Mouse (Mus musculus): ENCODE data around the gene Wnt11.

Gene Wnt11

GRCm38 (mm10) chr7:98828876-98829275, 6.0 kb upstream of the Wnt11 start:
- no peak for DNase-seq (ENCODE audit: low spot score in 2 of 2)

GRCm38 (mm10) chr7:98831290-98831689, 3.6 kb upstream of the Wnt11 start:
- DNase-seq (ENCODE audit: low spot score in 2 of 2): no peak

- DNase-seq (ENCODE audit: low spot score in 2 of 2): no peak
These were observed 868 bp downstream of the Wnt11 start for GRCm38 (mm10) chr7:98835519-98836441.

DNA sequence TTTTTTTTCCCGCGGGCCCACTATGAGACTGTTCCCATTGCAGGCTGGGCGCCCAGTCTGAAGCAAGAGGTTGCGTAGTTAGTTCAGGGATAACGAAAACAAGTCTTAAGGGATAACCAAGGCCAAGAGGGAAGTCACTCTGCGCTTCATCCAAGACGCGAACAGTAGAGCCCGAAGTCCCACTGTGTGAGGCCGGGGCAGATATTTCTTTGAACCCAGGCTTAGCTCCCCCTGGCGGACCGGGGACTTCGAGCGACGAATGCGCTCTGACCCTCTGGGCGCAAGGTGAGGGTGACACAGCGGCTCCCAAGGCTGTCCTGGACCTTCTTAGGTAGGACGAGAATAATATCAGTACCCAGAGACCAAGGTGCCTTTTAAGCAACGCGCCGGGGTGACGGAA, 1.7 kb downstream of the Wnt11 start:
- DNase-seq (ENCODE audit: low spot score in 2 of 2): peak; percentile 32 to 59

DNA sequence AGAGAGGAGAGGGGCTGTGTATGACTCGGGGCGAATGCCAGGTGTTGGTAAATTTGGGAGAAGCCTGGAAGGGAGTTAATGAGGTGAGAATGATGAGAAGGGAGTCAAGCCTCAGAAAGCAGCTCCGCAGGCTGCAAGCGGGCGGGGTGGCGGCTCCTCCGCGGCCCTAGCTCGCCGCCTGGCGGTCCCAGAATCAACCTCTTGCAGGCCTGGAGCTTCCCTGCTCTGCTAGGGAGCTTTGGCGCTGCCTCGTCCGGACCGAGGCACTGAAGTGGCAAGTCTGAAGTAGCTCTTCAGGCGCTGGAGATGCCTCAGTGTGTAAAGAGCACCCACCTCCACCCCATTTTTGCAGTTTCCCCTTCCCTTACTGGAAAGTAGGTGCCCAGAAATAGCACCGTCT, 3.0 kb downstream of the Wnt11 start:
- DNase-seq (ENCODE audit: low spot score in 2 of 2): peak; percentile 25 to 52

- DNase-seq (ENCODE audit: low spot score in 2 of 2): no peak
These were observed 3.8 kb downstream of the Wnt11 start for GRCm38 (mm10) chr7:98838729-98839141.

DNA sequence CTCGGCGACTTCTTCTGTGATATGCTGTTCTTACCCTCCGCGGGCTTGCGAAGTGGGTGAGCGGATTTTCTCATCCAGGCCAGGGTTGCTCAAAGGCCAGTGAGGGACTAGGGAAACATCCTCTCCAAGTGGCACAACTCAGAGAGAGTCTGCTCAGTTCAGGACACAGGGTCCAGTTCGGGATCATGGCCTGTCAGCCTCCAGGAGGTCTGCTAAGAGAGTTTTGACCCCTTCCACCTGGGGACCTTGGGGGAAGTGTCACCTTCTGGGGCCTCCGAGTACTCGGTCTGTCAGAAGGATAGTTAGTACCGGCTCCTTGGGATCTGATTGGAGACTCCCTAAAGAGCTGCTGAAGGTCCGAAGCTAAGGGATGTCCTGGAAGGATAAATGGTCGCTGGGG, 4.4 kb downstream of the Wnt11 start:
- no peak for DNase-seq (ENCODE audit: low spot score in 2 of 2)

- DNase-seq (ENCODE audit: low spot score in 2 of 2): no peak
These were observed 5.9 kb downstream of the Wnt11 start for GRCm38 (mm10) chr7:98840771-98841170.

- DNase-seq (ENCODE audit: low spot score in 2 of 2): no peak
These were observed 6.9 kb downstream of the Wnt11 start for GRCm38 (mm10) chr7:98841802-98842201.

GRCm38 (mm10) chr7:98842997-98843396, 8.1 kb downstream of the Wnt11 start:
- DNase-seq (ENCODE audit: low spot score in 2 of 2): no peak

GRCm38 (mm10) chr7:98843649-98844048, 8.7 kb downstream of the Wnt11 start:
- no peak for DNase-seq (ENCODE audit: low spot score in 2 of 2)

GRCm38 (mm10) chr7:98848899-98849640, 14.2 kb downstream of the Wnt11 start:
- DNase-seq (ENCODE audit: low spot score in 2 of 2): no peak

DNA sequence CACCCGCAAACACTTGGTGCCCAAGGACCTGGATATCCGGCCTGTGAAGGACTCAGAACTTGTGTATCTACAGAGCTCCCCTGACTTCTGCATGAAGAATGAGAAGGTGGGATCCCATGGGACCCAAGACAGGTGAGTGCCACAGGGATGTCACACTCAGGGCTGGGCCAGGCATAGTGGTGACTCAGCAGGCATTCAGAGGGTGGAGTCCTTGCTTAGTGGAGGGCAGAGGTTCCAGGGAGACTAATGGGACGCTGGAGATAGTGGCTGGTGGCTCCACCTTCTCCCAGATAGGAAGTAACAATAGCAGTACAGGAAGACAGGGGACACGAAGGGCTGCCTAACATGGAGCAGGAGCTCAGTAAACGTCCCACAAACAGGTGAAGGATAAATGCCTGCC, 15.5 kb downstream of the Wnt11 start:
- DNase-seq (ENCODE audit: low spot score in 2 of 2): no peak

- DNase-seq (ENCODE audit: low spot score in 2 of 2): no peak
These were observed 16.3 kb downstream of the Wnt11 start for GRCm38 (mm10) chr7:98851220-98851619.

DNA sequence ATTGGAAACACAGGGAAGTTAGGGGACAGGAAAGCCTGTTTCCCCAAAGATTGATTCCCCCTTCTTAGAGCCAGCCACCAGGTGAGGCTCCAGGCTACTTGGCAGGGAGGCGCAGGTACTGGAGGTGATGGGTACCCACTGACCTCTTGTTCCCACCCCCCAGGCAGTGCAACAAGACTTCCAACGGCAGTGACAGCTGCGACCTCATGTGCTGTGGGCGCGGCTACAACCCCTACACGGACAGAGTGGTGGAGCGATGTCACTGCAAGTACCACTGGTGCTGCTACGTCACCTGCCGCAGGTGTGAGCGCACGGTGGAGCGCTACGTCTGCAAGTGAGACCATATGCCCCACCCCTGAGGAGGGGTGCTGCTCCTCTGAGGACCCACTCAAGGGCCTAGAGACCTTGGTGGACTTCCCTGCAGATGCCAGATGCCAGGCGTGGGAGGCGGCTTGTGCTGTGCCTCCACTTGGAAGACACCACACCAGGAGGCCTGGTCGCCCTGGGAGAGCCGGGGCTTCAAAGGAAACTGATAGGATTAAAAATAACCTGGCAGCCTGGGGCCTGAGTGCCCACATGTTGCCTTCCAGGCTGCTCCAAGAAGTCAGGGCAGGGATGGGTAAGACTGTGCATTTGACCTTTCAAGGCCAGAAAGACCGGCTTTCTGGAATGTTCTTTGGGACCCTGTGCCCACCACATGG, 18.2 kb downstream of the Wnt11 start:
- no peak for DNase-seq (ENCODE audit: low spot score in 2 of 2)

DNA sequence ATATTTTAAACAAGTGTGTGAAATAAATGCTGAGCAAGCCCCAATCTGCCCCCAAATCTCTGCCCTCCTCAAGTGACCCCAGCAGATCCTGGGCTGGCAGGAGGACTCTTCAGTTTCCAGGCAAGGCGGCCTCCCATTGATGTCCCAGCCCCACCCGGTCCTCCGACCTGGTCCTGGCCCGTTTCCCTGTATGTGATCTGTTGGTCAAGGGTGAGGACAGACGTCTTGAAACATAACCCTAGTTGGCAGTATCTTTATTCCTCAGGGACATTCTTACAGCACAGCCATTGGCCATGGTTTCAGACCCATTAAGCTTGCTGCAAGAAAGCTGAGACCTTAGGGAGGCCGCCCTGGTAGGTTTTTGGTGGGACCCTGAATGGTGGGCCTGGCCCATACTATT, 18.9 kb downstream of the Wnt11 start:
- no peak for DNase-seq (ENCODE audit: low spot score in 2 of 2)

DNA sequence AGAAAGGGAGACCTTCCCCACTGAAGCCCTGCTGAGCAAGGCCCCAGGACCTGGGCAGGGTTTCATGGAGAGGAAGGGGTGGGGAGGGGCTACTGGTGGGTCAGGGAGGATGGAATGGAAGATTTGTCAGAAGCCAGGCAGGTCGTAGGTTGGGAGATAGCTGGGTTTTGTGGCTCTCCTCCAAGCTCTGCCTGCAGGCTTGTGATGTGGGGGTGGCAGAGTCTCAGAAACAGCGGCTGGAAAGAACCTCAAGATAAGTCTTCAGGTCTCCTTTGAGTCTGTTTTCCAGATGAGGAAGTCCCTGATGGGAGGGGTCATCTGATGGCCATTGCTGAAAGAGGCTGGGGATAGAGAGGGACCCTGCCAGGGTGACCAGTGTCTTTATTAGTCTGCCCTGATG, 20.5 kb downstream of the Wnt11 start:
- no peak for DNase-seq (ENCODE audit: low spot score in 2 of 2)

- DNase-seq (ENCODE audit: low spot score in 2 of 2): no peak
These were observed 21.2 kb downstream of the Wnt11 start for GRCm38 (mm10) chr7:98856128-98856527.

DNA sequence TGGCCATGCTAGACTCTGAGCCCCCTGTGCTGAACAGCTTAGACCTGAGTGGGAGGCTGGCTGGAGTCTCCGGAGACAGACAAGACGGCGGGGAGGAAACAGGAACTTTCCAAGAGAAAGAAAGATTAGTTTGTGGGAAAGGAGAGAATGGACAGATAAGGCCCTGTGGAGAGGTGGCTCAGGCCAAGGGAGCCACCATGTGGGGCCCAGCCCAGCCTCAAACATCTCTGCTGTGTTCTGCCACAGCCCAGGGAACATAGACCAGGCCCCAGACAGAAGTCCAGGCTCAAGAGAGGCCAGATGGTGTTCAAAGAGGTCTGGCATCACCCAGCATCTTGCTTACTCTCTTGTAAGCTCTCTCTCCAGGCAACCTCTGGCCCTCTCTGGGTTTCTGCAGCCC, 22.2 kb downstream of the Wnt11 start:
- DNase-seq (ENCODE audit: low spot score in 2 of 2): no peak

DNA sequence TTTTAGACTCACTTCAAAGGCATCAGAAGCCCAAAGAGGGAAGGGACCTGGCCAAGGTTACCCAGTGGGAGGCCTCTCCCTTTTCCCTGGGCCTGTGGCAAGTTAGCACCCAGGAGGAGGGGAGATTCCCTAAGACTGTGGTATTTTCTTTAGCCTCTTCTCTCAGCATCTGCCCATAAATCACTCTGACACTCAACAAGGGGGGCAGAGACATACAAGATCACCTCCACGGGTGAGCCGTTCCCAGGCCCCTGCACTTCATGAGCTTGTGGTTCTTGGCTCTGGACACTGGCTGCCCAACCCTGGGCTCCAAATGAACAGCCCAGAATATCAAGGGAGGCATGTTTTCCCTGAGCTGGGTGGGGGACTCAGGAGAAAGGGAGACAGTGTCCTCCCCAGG, 26.1 kb downstream of the Wnt11 start:
- no peak for DNase-seq (ENCODE audit: low spot score in 2 of 2)

DNA sequence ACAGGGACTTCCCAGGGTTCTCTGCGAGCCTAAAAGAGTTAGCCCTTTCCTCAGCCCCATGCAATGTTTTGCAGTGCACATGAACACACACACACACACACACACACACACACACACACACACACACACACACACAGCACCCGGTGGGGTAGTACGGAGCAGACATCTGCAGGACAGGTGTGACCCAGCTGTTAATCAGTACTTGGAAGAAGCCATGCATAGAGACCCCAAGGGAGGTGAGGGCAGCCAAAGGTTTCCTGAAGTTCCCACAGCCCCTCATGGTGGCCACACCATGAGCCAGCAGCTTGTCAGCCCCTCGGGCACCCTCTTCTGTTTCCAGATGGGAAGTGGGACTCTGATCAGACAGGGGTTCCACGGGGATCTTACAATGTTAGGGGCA, 28.1 kb downstream of the Wnt11 start:
- no peak for DNase-seq (ENCODE audit: low spot score in 2 of 2)

DNA sequence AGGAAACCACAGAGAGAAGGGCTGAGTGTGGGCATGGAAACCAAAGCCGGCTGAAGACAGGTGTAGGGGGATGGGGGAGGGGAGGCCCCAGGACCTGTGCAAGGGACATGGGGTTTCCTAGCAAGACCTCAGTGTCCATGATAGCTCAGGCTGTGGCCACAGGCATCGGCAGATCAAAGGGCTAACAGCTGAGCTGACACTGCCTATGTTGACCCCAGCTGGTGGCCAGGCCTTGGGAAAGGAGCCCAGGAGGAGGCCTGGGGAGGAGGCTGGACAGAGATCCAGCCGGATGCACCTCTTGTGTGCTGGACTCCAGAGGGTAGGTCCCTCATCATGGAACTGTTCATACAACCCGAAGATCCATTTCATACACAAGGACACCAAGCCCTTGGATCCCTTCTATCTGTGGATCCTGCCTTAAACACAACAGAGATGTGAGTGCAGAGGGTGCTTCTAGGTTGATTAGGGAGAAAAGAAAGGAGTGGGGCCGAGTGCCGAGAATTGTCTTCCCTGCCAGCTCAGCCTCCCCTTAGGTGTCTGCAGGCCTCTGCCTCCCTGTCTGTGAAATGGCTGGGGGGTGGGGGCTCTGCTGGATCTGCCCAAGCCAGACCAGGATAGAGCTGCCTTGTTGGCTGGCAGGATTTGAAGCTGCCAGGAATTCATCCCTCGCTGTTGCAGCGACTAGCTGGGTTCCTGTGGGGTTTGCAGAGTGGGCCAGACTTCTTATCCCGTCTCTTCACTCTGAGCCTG, 29.2 kb downstream of the Wnt11 start:
- no peak for DNase-seq (ENCODE audit: low spot score in 2 of 2)

Measured in spleen, postnatal 14 days (tissue).